Mouse (Mus musculus): Measurements from ENCODE around the gene Eif2s1. TPM values are rescaled to one million over a fixed set of nuclear protein-coding genes. Genes with fewer than 3 reads are reported as not detected.
"Not testable (repeated sequence)": the region's sequence is repeated elsewhere in the genome, so short reads cannot be mapped to it uniquely, and the experiment has no call there.

The Eif2s1 gene
- total RNA-seq, 2 experiments from 2014 or later = 37.1 to 42.4 TPM

GRCm38 (mm10) chr12:78914458-78914857 is 52.8 kb downstream of the Eif2s1 start:
- DNase-seq (ENCODE audit: low spot score) = no peak

- no peak for DNase-seq (ENCODE audit: low spot score)
Measured at GRCm38 (mm10) chr12:78915561-78915960, 53.9 kb downstream of the Eif2s1 start.

GRCm38 (mm10) chr12:78916278-78916677 is 54.7 kb downstream of the Eif2s1 start:
- DNase-seq (ENCODE audit: low spot score) = no peak

GRCm38 (mm10) chr12:78918227-78919078 is 56.8 kb downstream of the Eif2s1 start:
- peak; percentile 85 for DNase-seq (ENCODE audit: low spot score)

GRCm38 (mm10) chr12:78919079-78919712 is 57.6 kb downstream of the Eif2s1 start:
- peak; percentile 80 for DNase-seq (ENCODE audit: low spot score)

GRCm38 (mm10) chr12:78921421-78921820 is 59.8 kb downstream of the Eif2s1 start:
- DNase-seq (ENCODE audit: low spot score) = no peak

GRCm38 (mm10) chr12:78922058-78922457 is 60.4 kb downstream of the Eif2s1 start:
- DNase-seq (ENCODE audit: low spot score) = no peak

GRCm38 (mm10) chr12:78922977-78923376 is 61.4 kb downstream of the Eif2s1 start:
- not testable (repeated sequence) for DNase-seq (ENCODE audit: low spot score)

- DNase-seq (ENCODE audit: low spot score) = no peak
Measured at GRCm38 (mm10) chr12:78923539-78924189, 62.0 kb downstream of the Eif2s1 start.

GRCm38 (mm10) chr12:78927287-78927686 is 65.7 kb downstream of the Eif2s1 start:
- DNase-seq (ENCODE audit: low spot score) = no peak

- DNase-seq (ENCODE audit: low spot score) = no peak
Measured at GRCm38 (mm10) chr12:78929900-78930299, 68.3 kb downstream of the Eif2s1 start.

- no peak for DNase-seq (ENCODE audit: low spot score)
Measured at GRCm38 (mm10) chr12:78936494-78936893, 74.9 kb downstream of the Eif2s1 start.

Other genes starting within 250 kb of the Eif2s1 start
- not detected for gene Fam71d, start 170.3 kb upstream of the Eif2s1 start, total RNA-seq (2021)
- gene Mpp5, start 112.9 kb upstream of the Eif2s1 start, total RNA-seq (2021) = 10 to 100 TPM; 12.1 to 19.2 TPM
- 10 to 100 TPM; 64.3 to 67.3 TPM for gene Atp6v1d, start 181 bp upstream of the Eif2s1 start, total RNA-seq (2021)
- under 1 TPM in 1 of 2 experiments, not detected in 1; 0.14 TPM for gene Plek2, start 45.1 kb downstream of the Eif2s1 start, total RNA-seq (2021)
- gene Tmem229b, start 145.8 kb downstream of the Eif2s1 start, total RNA-seq (2021) = 1 to 10 TPM; 2.5 to 5.5 TPM
- 1 to 10 TPM in 1 of 2 experiments, under 1 TPM in 1; 0.71 to 1.0 TPM for gene Plekhh1, start 167.3 kb downstream of the Eif2s1 start, total RNA-seq (2021)
- 1 to 10 TPM; 1.7 to 2.4 TPM for gene Pigh, start 227.8 kb downstream of the Eif2s1 start, total RNA-seq (2021)

Measured in gastrocnemius, adult 18-20 months (tissue).